Mouse (Mus musculus): Measurements from ENCODE around the gene Emx1.

DNA sequence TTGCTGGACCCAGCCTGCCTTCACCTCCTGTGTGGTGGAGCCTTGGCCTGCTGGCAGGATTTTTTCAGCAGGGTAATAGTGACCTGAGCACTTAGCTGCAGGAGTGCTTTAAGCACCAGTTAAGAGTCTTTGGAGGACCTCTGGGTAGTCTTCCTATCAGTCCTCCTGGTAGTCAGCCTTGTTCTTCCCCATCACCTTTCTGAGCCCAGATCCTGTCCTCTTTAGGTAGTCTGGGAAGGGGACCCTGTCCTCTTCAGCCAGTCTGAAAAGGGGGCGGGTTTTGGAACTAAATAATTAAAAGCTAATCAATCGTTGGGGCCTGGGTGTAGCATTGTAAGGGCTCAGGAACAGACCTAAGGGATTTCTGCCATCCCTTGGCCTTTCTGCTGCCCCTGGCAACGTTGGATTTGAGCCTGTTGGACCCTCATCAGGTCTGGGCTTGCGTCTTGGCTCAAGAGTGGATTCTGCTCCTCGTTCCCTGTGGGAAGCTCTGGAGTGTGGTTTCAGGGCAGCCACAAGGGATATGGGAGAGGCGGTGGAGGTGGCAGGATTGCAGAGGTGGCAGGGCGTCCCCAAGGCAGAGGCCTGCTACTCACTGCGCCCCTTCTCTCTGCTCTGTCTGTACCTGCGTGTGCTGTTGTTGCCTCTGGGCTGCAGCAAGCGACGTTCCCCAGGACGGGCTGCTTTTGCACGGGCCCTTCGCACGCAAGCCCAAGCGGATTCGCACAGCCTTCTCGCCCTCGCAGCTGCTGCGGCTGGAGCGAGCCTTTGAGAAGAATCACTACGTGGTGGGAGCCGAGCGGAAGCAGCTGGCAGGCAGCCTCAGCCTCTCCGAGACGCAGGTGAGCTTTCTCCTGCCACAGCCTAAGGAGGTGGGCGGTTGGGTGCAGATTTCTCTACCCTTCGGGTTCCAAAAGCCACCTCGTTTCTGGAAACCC lies 6.4 kb downstream of the Emx1 start:
- TF ChIP-seq POLR2A (IDR thresholded peaks at IDR 0.05; ENCODE audit: borderline replicate concordance, insufficient read depth, low read length) (no peak), CTCF (IDR thresholded peaks at IDR 0.05; ENCODE audit: borderline replicate concordance, insufficient read depth, low read depth, low read length) (no peak)
